Mouse (Mus musculus): ENCODE measurements around the gene Hist1h1c. TPM values are rescaled to one million over a fixed set of nuclear protein-coding genes. Genes with fewer than 3 reads are reported as not detected.
A peak's percentile ranks its signal among the peaks of the same experiment; 100 is the strongest.

Gene Hist1h1c
- total RNA-seq, 2 experiments from 2014 or later: 157 to 187 TPM

DNA sequence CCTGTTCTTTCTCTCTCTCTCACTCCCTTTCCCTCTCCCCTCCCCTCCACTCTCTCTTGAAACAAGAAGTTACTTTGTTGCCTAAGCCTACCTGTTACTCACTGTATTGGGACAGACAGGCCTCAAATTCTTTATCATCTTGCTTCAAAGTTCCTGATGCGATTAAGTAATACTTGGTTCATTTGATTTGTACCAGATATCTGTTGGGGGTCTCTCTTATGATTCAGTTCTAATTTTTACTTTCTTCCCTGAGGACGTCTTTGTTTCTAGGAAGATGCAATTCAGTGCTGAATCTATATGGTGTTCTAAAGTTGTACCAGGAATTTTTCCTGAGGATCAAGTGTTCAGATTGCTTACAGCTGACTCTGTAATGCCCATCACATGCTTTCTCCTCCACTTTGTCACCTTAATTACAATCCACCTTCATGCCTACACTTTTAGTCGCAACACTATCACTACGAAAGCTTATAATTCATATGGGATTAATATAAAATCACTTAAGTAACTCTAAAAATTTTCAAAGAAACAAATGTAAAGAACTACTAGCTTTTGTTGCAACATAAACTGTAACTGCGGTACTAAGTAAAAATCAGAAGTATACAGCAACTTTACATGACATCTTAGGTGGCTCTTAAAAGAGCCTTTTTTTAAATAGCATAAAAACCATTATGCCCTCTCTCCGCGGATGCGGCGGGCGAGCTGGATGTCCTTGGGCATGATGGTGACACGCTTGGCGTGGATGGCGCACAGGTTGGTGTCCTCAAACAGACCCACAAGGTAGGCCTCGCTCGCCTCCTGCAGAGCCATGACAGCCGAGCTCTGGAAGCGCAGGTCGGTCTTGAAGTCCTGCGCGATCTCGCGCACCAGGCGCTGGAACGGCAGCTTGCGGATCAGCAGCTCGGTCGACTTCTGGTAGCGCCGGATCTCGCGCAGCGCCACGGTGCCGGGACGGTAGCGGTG is 6.1 kb downstream of the Hist1h1c start:
- no peak for DNase-seq (ENCODE audit: low spot score in 2 of 2)

DNA sequence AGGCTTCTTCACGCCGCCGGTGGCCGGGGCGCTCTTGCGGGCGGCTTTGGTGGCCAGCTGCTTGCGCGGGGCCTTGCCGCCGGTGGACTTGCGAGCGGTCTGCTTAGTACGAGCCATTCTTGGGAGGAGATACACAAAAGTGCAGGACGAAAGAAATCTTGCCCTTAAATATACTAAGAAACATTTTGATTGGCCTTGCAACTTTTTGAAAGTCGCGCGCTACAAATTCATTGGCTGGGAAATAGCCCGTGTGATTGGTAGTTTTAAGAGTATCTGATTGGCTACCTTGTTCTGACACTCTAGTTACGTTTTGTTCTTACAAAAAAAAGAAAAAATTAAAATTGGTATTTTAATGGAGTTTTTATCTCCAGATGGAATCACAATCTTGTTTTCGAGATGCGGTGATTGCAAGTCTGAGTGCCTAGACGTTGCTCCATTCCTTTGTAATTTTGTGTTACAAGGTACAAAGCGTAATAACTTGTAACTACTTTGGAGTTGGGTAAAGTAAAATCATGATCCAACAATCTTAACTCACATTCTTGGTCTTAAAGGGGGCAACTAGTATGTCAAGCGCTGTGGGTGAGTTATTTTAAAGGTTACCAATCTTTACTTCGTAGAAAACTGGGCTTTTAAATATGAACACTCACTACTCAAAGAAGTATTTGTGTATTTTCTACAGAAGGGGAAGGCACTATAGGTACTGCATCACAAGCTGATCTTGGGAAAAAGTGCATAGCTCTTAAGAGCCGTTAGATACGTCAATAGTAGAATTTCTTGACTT is 7.0 kb downstream of the Hist1h1c start, which contains the start of gene Hist1h3c:
TSS of gene Hist1h3c (minus strand) at position 222 of the 781 bp plus-strand sequence.
- DNase-seq (ENCODE audit: low spot score in 2 of 2): peak; percentile 76 to 79

DNA sequence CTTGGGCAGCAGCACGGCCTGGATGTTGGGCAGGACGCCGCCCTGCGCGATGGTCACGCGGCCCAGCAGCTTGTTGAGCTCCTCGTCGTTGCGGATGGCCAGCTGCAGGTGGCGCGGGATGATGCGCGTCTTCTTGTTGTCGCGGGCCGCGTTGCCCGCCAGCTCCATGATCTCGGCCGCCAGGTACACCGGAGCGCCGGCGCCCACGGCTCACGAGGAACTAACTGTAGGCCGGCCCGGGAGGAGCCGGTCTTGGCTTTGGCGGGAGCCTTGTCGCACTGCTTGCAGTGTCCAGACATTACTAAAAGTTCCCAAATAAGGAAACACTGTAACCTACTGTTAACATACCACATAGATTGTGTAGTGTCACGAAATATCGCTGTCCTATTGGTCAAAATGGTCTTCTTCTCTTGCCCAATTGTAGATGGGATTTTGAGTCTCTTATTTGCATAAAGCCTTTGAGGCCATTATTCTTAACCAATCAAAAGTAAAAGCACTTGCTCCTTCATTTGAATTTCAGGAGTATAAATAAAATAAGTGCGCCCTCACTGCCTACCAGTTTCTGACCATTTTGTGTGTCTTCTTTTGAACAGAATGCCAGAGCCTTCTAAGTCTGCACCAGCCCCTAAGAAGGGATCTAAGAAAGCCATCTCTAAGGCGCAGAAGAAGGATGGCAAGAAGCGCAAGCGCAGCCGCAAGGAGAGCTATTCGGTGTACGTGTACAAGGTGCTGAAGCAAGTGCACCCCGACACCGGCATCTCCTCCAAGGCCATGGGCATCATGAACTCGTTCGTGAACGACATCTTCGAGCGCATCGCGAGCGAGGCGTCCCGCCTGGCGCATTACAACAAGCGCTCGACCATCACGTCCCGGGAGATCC is 7.8 kb downstream of the Hist1h1c start, which contains the start of gene Hist1h2bb:
TSS of gene Hist1h2bb (plus strand) at position 534 of the 880 bp plus-strand sequence.
- peak; percentile 55 to 65 for DNase-seq (ENCODE audit: low spot score in 2 of 2)

DNA sequence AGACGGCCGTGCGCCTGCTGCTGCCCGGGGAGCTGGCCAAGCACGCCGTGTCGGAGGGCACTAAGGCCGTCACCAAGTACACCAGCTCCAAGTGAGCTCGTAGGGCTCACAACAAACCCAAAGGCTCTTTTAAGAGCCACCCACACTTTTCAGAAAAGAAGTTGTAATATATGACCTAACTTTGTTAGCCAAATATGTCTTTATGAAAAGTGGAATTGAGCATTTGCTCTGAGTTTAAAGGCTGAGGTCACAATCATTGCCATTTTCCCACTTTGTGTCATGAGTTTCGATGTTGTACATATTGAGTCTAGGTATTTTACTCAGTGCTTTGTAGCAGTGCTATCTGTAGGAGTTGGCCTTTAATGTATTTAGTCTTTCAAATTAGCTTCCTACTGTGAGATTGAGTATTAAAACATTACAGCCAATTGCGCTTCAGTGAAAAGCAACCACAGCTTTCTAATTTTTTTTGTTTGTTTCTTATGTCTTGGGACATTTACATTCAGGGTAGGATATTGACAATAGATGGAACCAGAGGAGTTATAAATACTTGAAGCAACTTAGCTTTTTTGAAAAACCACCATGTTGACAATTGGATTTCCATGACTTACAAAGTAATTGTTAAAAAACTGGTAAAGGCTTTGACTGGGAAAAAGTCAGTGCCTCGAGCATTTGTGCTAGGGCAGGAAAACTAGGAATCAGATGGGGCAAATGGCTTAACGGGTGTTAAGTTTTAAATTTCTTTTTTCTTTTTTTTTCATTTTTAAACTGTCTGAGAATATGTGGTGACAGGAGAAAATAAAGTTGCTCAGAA is 8.7 kb downstream of the Hist1h1c start:
- no peak for DNase-seq (ENCODE audit: low spot score in 2 of 2)

DNA sequence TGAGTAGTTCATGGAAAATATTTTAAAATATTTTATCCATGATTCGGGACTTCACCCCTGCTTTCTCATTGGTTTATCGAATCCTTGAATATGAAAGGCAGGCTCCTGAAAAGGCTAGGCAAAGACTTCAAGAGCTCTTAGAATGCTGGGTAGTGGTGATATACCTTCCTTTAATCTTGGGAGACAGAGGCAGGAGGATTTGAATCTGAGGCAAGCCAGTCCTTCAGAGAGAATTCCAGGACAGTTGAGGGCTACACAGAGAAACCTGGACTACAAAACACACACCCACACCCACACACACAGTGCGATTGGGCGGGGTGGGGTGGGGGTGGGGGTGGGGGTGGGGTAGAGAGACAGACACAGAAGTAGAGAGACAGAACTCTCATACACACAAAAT is 9.3 kb downstream of the Hist1h1c start:
- DNase-seq (ENCODE audit: low spot score in 2 of 2): no peak

DNA sequence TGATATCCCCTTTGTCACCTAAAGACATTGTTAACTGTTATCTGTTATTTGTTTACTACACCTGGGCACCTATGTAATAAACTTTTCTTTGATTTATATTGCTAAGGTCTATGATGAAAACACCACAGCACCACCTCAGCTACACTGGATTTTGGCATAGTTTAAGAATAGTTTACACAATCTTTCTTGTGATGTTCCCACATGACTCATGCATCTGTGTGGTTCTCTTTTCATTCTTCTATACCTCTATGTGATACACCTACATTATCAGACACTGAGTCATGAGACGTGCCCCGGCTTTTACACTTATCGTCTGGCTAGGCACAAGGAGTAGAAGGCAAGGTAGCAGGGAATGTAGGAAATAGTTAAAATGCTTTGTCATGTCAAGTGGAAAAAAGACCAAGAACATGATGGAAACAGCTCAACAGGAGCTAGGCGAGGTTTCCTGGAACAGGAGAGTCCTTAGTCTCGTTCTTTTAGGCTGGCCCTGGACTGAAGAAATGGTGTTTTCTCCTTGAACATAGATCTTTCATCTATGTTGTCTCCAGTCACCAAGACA is 11.0 kb downstream of the Hist1h1c start:
- no peak for DNase-seq (ENCODE audit: low spot score in 2 of 2)

DNA sequence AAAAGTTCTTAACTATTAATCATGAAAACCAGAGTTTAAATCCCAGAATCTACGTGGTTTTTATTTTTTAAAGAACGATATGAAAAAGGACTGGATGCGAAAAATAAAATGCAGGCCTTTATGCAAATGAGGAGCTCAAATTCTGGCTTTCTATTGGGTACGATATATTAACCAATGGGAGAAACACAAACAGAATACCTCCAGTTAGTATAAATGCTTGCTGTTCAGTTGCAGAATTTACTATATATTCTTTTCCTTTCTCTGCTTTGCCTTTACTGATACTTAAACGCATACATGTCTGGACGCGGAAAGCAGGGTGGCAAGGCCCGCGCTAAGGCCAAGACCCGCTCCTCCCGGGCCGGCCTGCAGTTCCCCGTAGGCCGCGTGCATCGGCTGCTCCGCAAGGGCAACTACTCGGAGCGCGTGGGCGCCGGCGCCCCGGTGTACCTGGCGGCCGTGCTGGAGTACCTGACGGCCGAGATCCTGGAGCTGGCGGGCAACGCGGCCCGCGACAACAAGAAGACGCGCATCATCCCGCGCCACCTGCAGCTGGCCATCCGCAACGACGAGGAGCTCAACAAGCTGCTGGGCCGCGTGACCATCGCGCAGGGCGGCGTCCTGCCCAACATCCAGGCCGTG is 12.3 kb downstream of the Hist1h1c start, which contains the start of gene Hist1h2ab:
TSS of gene Hist1h2ab (plus strand) at position 288 of the 639 bp plus-strand sequence.
- peak in 1 of 2 experiments; percentile 43 for DNase-seq (ENCODE audit: low spot score in 2 of 2)

DNA sequence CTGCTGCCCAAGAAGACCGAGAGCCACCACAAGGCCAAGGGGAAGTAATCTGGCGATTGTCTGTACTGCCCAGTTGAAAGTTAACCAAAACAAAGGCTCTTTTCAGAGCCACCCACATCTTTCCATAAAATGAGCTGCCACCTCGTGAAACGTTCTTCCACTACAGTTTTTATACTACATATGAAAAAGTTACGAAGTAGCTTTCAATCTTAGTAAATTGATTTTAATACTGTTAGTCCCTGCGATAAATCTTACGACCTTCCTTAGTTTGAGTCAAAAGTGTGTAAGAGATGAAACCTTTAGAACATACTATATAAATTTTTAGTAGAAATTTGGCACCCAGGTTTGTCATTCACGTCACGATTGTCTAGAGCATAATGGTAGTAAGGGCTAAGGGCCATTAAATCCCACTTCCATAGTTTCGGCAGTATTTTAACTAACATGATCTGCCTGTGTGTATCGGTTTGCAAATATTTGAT is 12.9 kb downstream of the Hist1h1c start:
- DNase-seq (ENCODE audit: low spot score in 2 of 2): no peak

DNA sequence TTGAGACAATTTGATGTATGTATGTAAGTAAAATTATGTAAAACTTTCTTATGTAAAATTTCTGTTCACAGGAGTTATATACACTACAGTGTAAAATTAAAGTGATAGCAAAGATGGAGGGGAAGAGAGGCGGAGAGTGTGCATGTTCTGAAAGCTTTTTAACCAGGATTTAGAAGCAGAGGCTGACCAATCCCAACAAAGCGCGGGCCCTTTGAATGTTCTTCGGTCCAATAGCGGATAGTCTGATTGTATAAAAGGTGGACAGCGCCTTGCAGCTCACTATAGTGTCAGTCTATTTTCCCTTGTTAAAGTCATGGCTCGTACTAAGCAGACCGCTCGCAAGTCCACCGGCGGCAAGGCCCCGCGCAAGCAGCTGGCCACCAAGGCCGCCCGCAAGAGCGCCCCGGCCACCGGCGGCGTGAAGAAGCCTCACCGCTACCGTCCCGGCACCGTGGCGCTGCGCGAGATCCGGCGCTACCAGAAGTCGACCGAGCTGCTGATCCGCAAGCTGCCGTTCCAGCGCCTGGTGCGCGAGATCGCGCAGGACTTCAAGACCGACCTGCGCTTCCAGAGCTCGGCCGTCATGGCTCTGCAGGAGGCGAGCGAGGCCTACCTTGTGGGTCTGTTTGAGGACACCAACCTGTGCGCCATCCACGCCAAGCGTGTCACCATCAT is 13.6 kb downstream of the Hist1h1c start, which contains the start of gene Hist1h3b:
TSS of gene Hist1h3b (plus strand) at position 201 of the 675 bp plus-strand sequence.
- DNase-seq (ENCODE audit: low spot score in 2 of 2): peak; percentile 72 to 77

DNA sequence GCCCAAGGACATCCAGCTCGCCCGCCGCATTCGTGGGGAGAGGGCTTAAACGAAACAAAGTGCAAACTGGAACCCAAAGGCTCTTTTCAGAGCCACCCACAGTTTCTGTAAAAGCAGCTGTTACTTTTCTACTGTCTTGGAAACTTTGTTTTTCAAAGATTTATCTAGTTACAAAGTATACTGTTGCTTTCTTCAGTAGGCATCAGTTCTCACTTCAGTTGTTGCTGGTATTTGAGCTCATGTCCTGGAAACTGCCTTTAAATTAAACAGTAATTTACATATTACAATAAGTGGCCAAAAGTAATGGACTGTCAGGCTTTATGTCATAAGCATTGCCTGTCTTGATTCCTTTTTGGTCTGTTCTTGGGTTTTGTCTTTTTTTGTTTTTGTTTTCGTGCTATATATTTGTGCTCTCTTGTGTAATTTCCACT is 14.1 kb downstream of the Hist1h1c start:
- no peak for DNase-seq (ENCODE audit: low spot score in 2 of 2)

DNA sequence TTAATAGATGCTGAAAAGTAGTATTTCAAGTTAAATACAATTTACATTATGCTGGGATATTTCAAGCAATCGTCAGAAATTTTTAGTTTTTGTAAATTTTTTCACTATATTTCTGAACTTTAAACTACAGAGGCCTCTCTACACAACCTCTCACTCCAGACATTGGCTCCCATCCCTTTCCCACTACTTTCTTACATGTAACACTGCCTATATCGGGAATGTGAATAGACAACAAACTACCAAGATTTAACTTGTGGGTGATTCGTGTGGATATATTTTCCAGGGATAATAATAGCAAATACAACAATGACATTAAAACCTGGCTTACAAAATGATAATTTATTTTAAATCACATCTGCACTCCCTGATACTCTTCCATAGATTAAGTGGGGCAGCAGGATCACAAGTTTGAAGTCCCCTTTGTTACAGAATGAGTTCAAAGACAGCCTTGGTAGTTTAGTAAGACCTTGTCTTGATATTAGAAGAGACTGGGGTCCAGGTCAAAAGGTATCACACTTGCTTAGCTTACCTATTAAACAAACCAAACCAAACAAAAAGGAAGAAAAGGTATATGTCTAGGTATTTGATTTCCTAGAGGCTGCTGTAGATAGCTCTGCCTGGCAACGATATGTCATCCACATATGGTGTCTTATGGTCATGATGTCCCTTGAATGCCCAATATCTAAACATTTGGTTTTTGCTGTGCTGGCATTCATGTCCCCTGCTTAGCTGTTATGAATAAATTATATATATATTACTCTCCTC is 14.9 kb downstream of the Hist1h1c start:
- no peak for DNase-seq (ENCODE audit: low spot score in 2 of 2)

DNA sequence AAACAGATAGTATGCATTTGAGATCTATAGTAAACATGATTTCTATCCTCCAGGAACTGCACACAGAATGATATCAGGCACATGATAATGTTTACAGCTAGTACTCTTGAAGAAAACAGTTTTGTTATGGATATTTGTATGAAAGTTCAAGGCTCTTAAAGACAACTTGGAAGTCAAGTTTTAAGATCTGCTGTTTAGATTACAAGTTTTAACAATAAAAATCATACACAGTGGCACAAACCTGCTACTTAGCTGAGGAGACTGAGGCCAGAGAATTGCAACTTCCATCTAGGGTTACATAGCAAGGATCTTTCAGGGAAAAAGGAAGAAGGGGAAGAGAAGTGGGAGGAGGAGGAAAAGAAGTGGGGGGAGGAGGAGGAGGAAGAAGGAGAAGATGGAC is 16.4 kb downstream of the Hist1h1c start:
- no peak for DNase-seq (ENCODE audit: low spot score in 2 of 2)

DNA sequence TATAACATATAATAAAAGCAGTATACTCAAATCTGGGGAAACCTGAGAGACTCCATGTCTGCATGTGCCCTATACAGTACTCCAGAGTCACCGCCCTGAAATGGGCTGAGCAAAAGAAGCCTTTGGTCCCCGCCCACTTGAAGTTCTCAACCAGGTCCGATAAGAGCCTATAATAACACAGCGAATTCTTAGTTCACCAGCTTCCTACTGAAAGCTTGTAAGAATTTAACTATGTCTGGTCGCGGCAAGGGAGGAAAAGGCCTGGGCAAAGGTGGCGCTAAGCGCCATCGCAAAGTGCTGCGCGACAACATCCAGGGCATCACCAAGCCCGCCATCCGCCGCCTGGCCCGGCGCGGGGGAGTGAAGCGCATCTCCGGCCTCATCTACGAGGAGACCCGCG is 18.2 kb downstream of the Hist1h1c start, which contains the start of gene Hist1h4b:
TSS of gene Hist1h4b (plus strand) at position 224 of the 400 bp plus-strand sequence.
- DNase-seq (ENCODE audit: low spot score in 2 of 2): peak; percentile 72

DNA sequence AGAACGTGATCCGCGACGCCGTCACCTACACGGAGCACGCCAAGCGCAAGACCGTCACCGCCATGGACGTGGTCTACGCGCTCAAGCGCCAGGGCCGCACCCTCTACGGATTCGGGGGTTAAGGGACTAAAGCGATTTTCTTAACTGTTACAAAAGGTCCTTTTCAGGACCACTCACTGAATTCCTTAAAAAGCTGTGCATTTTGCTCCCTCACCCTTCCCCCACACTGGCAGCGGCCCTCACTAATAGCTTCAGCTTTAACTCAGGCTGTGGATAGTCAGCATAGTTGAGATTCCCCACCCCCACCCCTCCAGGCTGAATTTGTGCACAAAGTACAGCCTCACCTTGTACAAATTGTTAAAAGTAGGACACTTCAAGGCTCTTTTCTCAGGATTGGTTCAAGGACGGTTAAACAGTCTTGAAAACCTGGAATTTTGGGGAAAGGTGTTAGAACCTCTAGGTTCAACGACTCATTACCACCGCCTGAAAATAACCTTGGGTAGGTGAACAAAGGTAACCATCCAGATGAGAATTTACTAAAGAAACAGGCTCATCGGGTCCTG is 18.7 kb downstream of the Hist1h1c start:
- DNase-seq (ENCODE audit: low spot score in 2 of 2): no peak

DNA sequence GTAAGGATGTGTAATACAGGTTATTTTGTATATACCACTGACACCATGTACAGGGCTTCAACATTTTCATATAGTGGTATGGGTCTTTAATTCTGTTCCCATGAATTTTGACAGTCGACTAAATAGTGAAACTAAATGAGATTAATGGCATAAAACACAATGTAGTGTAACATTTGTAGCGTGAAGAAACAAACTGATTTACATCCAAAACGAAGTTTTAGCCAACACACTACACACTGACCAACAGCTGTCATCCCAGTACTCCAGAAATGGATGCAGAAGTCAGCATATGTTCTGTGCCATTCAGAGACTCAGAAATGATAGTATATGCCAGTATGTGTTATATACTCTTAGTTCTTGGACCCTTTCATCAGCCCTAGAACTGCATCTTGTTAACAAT is 19.3 kb downstream of the Hist1h1c start:
- no peak for DNase-seq (ENCODE audit: low spot score in 2 of 2)

DNA sequence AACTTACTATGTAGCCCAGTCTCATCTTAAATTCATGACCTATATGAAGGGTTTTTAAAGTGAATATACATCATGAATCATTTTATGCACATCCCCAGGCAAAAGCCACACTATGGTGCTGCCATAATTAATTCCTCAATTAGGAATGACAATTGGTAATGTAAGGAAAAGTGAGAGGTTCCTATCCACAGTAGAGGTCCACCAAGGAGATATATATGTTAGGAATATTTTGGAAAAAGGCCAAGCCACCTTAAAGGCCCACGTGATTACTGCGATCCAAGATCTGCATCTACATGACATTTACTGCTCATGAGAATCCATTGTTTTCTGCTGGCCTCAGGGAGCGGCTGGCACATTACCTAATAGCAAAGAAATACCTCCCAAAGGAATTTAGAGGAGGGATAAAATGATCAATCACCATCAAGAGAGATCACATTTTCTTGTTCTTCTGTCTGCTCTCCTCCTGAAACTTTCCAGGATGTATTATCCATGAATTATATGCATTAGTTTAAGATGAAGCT is 20.7 kb downstream of the Hist1h1c start:
- DNase-seq (ENCODE audit: low spot score in 2 of 2): no peak

DNA sequence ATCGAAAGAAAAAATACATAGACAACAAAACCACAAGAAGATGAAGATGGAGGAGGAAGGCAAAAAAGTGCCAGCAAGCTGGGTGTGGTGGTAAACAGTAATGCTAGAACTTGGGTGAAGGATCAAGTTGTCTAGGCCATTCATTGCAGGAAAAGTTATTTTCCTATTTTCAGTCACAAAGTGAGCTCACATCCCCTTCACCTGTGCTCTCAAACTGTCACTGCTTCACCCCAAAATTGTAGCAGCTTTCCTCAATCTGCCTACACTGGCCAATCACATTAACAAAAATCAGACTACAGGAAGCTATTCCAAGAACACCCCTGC is 21.3 kb downstream of the Hist1h1c start:
- DNase-seq (ENCODE audit: low spot score in 2 of 2): no peak

Data from adrenal gland, adult 18-20 months (tissue).